Mouse (Mus musculus) lung, embryonic 15.5 days (tissue): Measurements from ENCODE around the gene 1110008P14Rik. TPM values are rescaled to one million over a fixed set of nuclear protein-coding genes. Genes with fewer than 3 reads are reported as not detected.

Experiments
- ATAC-seq: fragments of 200-750 bp; cut with Nextera tagmentation; 2 replicates; pipeline ENCODE4 v1.8.0; 2017; ENCODE audit warnings: moderate number of reproducible peaks, borderline replicate concordance; ENCODE audit not compliant: low FRiP score, low TSS enrichment; ENCODE audit errors: extremely low read depth
- H3K27ac ChIP-seq: fragments of 300-500 bp; sonication (generic); 2 replicates; pipeline ENCODE4 v1.5.1; 2015; ENCODE audit warnings: moderate library complexity, mild to moderate bottlenecking, inconsistent platforms
- H3K27me3 ChIP-seq: fragments of 300-500 bp; sonication (generic); 2 replicates; pipeline ENCODE4 v1.6.1; 2015; ENCODE audit warnings: inconsistent platforms
- H3K36me3 ChIP-seq: fragments of 300-500 bp; sonication (generic); 2 replicates; pipeline ENCODE4 v1.6.1; 2015; ENCODE audit warnings: inconsistent platforms
- H3K4me1 ChIP-seq: fragments of 300-500 bp; sonication (generic); 2 replicates; pipeline ENCODE4 v1.6.1; 2015; ENCODE audit warnings: inconsistent platforms
- H3K4me2 ChIP-seq: fragments of 300-500 bp; sonication (generic); 2 replicates; pipeline ENCODE4 v1.6.1; 2015; ENCODE audit warnings: inconsistent platforms, mild to moderate bottlenecking, moderate library complexity
- H3K4me3 ChIP-seq: fragments of 300-500 bp; sonication (generic); 2 replicates; pipeline ENCODE4 v1.5.1; 2015; ENCODE audit warnings: mild to moderate bottlenecking, inconsistent platforms
- H3K9ac ChIP-seq: fragments of 300-500 bp; sonication (generic); 2 replicates; pipeline ENCODE4 v1.6.1; 2015; ENCODE audit warnings: inconsistent platforms
- H3K9me3 ChIP-seq: fragments of 300-500 bp; sonication (generic); 2 replicates; pipeline ENCODE4 v1.6.1; 2016; ENCODE audit warnings: inconsistent platforms
- WGBS: fragments of 180-500 bp; shearing (Covaris S2); methylation state at CpG from one replicate; pipeline ENCODE4 v1.1.7; 2015; 5-methylcytosine and 5-hydroxymethylcytosine counted together
- polyA plus RNA-seq: library from polyadenylated mRNA; unstranded; fragments of >200 nt; fragmentation: Nextera tagmentation; extraction: Ambion mirVana; gene quantifications from 2 replicates; pipeline ENCODE4 v1.2.1, GENCODE M21; 2015

1110008P14Rik gene
- polyA plus RNA-seq, 1 experiment from 2014 or later: 33.5 TPM

DNA sequence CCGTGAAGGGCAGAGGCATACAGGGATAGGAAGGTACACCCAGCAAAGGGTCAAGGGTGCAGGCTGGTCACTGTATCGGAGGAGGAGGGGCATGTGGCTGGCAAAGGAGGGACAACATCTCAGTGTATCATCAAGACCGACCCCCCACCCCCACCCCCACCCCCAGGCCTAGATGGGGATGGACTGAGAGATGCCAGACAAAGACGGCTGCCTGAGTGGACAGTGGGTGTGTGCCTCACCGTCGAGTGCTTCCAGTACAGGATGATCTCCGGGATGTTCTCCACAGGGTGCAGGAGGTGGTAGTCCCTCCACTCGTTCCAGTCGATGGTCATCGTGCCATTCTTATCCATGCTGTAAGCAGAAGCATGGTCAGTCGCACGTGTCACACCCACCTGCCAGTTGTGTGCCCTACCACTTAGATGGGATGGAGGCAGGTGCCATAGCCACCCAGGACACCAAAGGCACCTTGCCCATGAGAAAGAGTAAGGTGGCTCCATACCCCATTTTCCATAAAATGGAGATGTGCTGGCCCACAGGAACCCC lies 38.4 kb upstream of the 1110008P14Rik start:
- Histone ChIP-seq H3K27me3 (no peaks in the 10 kb centered on the region), H3K9me3 (no peaks in the 10 kb centered on the region), H3K9ac (no peak overlapping the region), H3K27ac (no peak overlapping the region), H3K4me3 (no peak overlapping the region), H3K36me3 (peaks cover 58% of the 10 kb centered on the region), H3K4me1 (peaks cover 29% of the 10 kb centered on the region), H3K4me2 (no peak overlapping the region)
- ATAC-seq: no peak
- 90% methylated on average over 12 of the region's 12 CpGs for WGBS

- Histone ChIP-seq H3K9ac (no peak overlapping the region), H3K4me2 (no peak overlapping the region), H3K4me3 (no peak overlapping the region), H3K27me3 (no peaks in the 10 kb centered on the region), H3K27ac (no peak overlapping the region), H3K4me1 (peaks cover 23% of the 10 kb centered on the region), H3K36me3 (peaks cover 61% of the 10 kb centered on the region), H3K9me3 (no peaks in the 10 kb centered on the region)
- WGBS: 71% methylated on average over 3 of the region's 3 CpGs
- ATAC-seq: no peak
Measured at GRCm38 (mm10) chr2:32419359-32419758, 37.6 kb upstream of the 1110008P14Rik start.

GRCm38 (mm10) chr2:32418430-32419151 lies 36.9 kb upstream of the 1110008P14Rik start:
- Histone ChIP-seq H3K36me3 (peaks cover 61% of the 10 kb centered on the region), H3K27me3 (no peaks in the 10 kb centered on the region), H3K4me1 (peaks cover 20% of the 10 kb centered on the region), H3K27ac (no peak overlapping the region), H3K9ac (no peak overlapping the region), H3K4me2 (no peak overlapping the region), H3K9me3 (no peaks in the 10 kb centered on the region), H3K4me3 (no peak overlapping the region)
- 79% methylated on average over 12 of the region's 12 CpGs for WGBS
- ATAC-seq: no peak

DNA sequence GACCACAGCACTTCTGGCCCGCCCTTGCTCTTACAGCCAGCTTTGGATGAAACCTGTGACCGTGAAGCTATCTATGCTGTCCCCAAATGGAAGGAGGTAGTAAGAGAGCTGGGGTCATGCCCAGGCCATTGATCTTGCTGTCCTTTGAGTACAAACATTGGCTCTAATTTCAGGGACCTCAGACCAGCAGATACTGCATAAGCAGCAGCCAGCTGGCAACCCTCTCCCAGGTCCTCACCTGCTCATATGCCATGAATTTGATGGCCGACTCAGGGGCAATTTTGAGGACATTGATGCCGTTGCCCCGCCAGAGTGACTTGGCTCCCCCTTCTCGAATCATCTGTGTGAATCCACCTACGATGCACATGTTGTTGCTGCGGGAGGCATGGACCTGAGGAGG lies 35.7 kb upstream of the 1110008P14Rik start:
- 72% methylated on average over 8 of the region's 8 CpGs for WGBS
- Histone ChIP-seq H3K9me3 (no peaks in the 10 kb centered on the region), H3K36me3 (peaks cover 61% of the 10 kb centered on the region)

DNA sequence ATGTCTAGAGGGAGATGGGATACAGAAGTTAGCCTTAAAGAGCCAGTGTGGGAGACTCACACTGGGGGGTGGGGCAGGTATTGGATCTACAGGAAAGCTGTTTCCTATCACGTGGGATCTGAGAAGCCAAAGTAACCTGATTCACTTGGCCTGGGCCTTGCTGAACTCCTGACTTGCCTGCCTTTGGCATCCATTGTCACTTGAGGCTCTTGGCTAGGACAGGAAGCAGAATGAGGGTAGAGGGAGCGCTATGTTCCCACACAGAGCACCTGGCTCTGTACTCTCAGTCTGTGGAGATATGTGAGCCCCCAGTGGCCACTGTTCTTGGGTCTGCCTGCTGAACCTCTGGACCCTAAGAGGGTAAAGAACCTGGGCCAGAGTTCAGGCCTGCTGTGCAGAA lies 34.8 kb upstream of the 1110008P14Rik start:
- H3K4me2 ChIP-seq: no peak overlapping the region
- no peaks in the 10 kb centered on the region for H3K27me3 ChIP-seq
- no peak for ATAC-seq
- no peak overlapping the region for H3K27ac ChIP-seq
- 78% methylated on average over 2 of the region's 2 CpGs for WGBS
- no peak overlapping the region for H3K9ac ChIP-seq
- H3K4me3 ChIP-seq: no peak overlapping the region
- peaks cover 61% of the 10 kb centered on the region for H3K36me3 ChIP-seq
- H3K9me3 ChIP-seq: no peaks in the 10 kb centered on the region
- 0 out of 2 replicates have a peak, but pooled peaks cover 5% of the 10 kb centered on the region for H3K4me1 ChIP-seq

More for the DNA sequence above, 35.7 kb upstream of the 1110008P14Rik start:
- Histone ChIP-seq H3K27me3 (no peaks in the 10 kb centered on the region), H3K4me3 (no peak overlapping the region), H3K9ac (no peak overlapping the region), H3K27ac (no peak overlapping the region), H3K4me2 (no peak overlapping the region), H3K4me1 (peaks cover 9% of the 10 kb centered on the region)
- no peak for ATAC-seq

DNA sequence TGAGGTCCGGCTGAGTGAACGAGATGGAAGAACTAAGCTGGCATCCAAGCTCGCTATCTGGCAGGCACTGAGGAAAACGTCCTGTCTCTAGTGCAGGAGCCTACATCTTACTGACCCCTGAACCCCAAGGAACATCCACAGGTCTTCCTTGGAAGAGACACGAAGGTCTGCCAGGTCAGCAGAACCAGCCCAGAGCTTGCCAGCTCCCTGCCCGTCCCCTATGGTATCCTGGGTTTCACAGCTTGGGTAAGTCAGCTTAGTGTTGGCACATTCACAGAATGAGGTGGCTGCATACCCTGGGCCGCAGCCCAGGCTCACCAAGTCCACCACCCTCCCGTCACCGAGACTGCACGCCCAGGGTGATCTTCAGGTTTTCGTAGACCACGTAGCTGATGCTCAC lies 34.1 kb upstream of the 1110008P14Rik start:
- H3K4me1 ChIP-seq: 0 out of 2 replicates have a peak, but pooled peaks cover 5% of the 10 kb centered on the region
- ATAC-seq: no peak
- H3K9me3 ChIP-seq: no peaks in the 10 kb centered on the region
- 91% methylated on average over 12 of the region's 12 CpGs for WGBS
- no peak overlapping the region for H3K9ac ChIP-seq
- H3K36me3 ChIP-seq: peaks cover 59% of the 10 kb centered on the region
- H3K4me2 ChIP-seq: no peak overlapping the region
- no peak overlapping the region for H3K4me3 ChIP-seq
- no peaks in the 10 kb centered on the region for H3K27me3 ChIP-seq
- H3K27ac ChIP-seq: no peak overlapping the region

- Histone ChIP-seq H3K4me3 (no peak overlapping the region), H3K27me3 (no peaks in the 10 kb centered on the region), H3K4me2 (no peak overlapping the region), H3K9ac (no peak overlapping the region), H3K9me3 (no peaks in the 10 kb centered on the region), H3K4me1 (peaks cover 9% of the 10 kb centered on the region; the same call in 1 of the 2 replicates), H3K36me3 (peaks cover 41% of the 10 kb centered on the region), H3K27ac (no peak overlapping the region)
- ATAC-seq: no peak
- WGBS: 44% methylated on average over 5 of the region's 5 CpGs
Measured at GRCm38 (mm10) chr2:32413936-32414335, 32.2 kb upstream of the 1110008P14Rik start.

DNA sequence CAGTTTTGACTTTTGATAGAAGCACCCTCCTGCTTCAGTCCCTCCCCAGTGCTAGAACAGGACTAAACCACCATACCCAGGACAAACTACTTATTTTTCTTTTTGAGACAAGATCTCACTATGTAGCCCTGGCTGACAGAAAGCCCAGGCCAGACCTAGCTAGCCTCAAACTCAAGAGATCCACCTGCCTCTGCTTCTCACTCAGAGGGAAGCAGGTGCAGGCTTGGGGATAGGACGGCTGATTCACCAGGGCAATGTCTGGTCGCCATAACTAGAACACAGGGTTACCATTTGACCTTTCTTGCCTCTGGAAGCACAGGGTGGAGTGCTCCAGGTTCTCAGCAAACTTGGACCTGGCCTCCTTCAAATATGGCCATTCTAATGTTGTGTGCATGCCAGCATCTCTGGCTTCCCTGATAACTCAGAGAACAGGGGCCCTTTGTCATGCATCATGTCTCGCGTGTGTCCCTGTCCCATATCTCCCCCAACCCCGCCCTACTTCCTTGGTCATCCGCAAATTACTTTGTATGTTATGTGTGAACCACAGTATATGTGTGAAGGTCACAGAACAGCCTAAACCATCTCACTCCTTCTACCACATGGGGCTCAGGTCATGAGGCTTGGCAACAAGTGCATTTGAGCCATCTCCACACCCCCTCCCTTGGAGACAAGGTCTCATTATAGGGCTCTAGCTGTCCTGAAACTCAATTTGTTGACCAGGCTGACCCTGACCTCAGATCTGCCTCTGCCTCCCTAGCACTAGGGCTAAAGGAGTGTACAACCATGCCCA lies 31.2 kb upstream of the 1110008P14Rik start:
- no peak overlapping the region for H3K4me3 ChIP-seq
- no peaks in the 10 kb centered on the region for H3K9me3 ChIP-seq
- no peak for ATAC-seq
- peaks cover 31% of the 10 kb centered on the region for H3K36me3 ChIP-seq
- 85% methylated on average over 6 of the region's 6 CpGs for WGBS
- H3K27ac ChIP-seq: no peak overlapping the region
- no peaks in the 10 kb centered on the region for H3K27me3 ChIP-seq
- H3K4me1 ChIP-seq: peaks cover 11% of the 10 kb centered on the region; the same call in 1 of the 2 replicates
- H3K4me2 ChIP-seq: no peak overlapping the region
- H3K9ac ChIP-seq: no peak overlapping the region

- ATAC-seq: no peak
- no peaks in the 10 kb centered on the region for H3K27me3 ChIP-seq
Measured at GRCm38 (mm10) chr2:32411407-32411806, 29.7 kb upstream of the 1110008P14Rik start.

DNA sequence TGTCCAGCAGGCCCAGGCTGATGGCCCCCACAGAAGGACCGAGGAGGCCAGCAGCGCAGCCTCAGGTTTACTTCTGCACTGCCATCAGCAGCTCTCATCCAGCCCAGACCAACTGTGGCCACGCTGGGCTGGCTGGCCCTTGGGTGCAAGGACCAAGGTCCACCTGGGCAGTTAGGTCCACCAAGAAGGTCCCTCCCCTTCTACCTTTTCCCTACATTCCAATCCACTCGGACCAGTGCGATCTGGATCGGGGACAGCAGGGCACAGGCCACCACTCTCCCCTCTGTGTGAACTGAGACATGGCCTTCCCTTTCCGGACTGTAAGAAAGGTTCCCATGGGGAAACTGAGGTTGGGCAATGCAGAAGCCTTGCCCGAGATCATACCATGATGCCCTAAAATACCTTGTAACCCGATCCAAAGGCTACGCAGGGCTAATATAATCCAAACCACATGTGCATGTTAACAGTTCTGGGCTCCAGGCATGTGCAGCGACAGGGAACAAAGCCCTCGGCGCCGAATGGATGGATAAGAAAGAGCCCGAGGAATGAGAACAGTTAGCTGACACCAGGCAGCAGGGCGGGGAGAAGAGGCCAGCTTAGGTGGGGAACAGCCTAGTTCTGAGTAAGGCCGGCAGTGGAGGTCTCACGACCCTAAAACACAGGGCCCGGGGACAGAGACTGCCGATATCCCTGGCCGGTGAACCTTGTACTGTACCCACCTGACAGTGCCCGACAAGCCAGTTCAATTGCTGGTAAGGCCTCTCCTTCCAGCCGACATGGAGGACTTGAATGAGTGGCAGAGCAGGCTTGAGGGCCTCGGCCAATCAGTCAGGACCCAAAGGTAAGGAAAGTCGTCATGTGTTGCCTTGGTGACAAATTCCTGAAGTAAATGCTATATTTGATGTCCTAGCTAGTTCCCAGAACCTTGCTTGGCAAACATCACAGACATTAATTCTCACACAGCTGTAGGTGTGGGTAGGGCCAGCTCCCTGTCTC lies 27.0 kb upstream of the 1110008P14Rik start:
- Histone ChIP-seq H3K4me3 (no peak overlapping the region), H3K27ac (peak overlapping the region; percentile 51), H3K36me3 (no peaks in the 10 kb centered on the region), H3K9me3 (no peaks in the 10 kb centered on the region), H3K4me2 (peak overlapping the region; percentile 24; the same call in 1 of the 2 replicates), H3K9ac (no peak overlapping the region), H3K4me1 (peaks cover 7% of the 10 kb centered on the region; the same call in 1 of the 2 replicates), H3K27me3 (no peaks in the 10 kb centered on the region)
- WGBS: 50% methylated on average over 25 of the region's 25 CpGs
- ATAC-seq: peak; percentile 25; the same call in 1 of the 2 replicates

More at GRCm38 (mm10) chr2:32411407-32411806, 29.7 kb upstream of the 1110008P14Rik start:
- H3K4me1 ChIP-seq: peaks cover 11% of the 10 kb centered on the region; the same call in 1 of the 2 replicates
- WGBS: 80% methylated on average over 7 of the region's 7 CpGs
- no peak overlapping the region for H3K4me3 ChIP-seq
- H3K27ac ChIP-seq: no peak overlapping the region
- H3K9me3 ChIP-seq: no peaks in the 10 kb centered on the region
- H3K4me2 ChIP-seq: no peak overlapping the region
- no peak overlapping the region for H3K9ac ChIP-seq
- H3K36me3 ChIP-seq: peaks cover 16% of the 10 kb centered on the region; the same call in 1 of the 2 replicates
